Mouse (Mus musculus): ENCODE data around the gene Gm10961.

The Gm10961 gene

GRCm38 (mm10) chr3:107630682-107631522 is at the start of gene Gm10961:
TSS of gene Gm10961 (plus strand) at chr3:107631322.
- TF ChIP-seq GATA4 (IDR thresholded peaks at IDR 0.05; ENCODE audit: insufficient replicate concordance, low read length): no peak

- TF ChIP-seq GATA4 (IDR thresholded peaks at IDR 0.05; ENCODE audit: insufficient replicate concordance, low read length): no peak
Measured at GRCm38 (mm10) chr3:107582130-107582874, 48.8 kb upstream of the Gm10961 start.

GRCm38 (mm10) chr3:107582875-107583767 is 48.0 kb upstream of the Gm10961 start:
- no peak for TF ChIP-seq GATA4 (IDR thresholded peaks at IDR 0.05; ENCODE audit: insufficient replicate concordance, low read length)

GRCm38 (mm10) chr3:107583893-107584292 is 47.2 kb upstream of the Gm10961 start:
- TF ChIP-seq GATA4 (IDR thresholded peaks at IDR 0.05; ENCODE audit: insufficient replicate concordance, low read length): no peak

- no peak for TF ChIP-seq GATA4 (IDR thresholded peaks at IDR 0.05; ENCODE audit: insufficient replicate concordance, low read length)
Measured at GRCm38 (mm10) chr3:107586504-107586903, 44.6 kb upstream of the Gm10961 start.

- TF ChIP-seq GATA4 (IDR thresholded peaks at IDR 0.05; ENCODE audit: insufficient replicate concordance, low read length): no peak
Measured at GRCm38 (mm10) chr3:107591612-107592011, 39.5 kb upstream of the Gm10961 start.

- no peak for TF ChIP-seq GATA4 (IDR thresholded peaks at IDR 0.05; ENCODE audit: insufficient replicate concordance, low read length)
Measured at GRCm38 (mm10) chr3:107593632-107594031, 37.5 kb upstream of the Gm10961 start.

- no peak for TF ChIP-seq GATA4 (IDR thresholded peaks at IDR 0.05; ENCODE audit: insufficient replicate concordance, low read length)
Measured at GRCm38 (mm10) chr3:107594662-107595263, 36.4 kb upstream of the Gm10961 start, which contains the start of gene Alx3. TSS of gene Alx3 (plus strand) at chr3:107595031.

- no peak for TF ChIP-seq GATA4 (IDR thresholded peaks at IDR 0.05; ENCODE audit: insufficient replicate concordance, low read length)
Measured at GRCm38 (mm10) chr3:107595264-107595937, 35.7 kb upstream of the Gm10961 start.

- no peak for TF ChIP-seq GATA4 (IDR thresholded peaks at IDR 0.05; ENCODE audit: insufficient replicate concordance, low read length)
Measured at GRCm38 (mm10) chr3:107595938-107596461, 35.1 kb upstream of the Gm10961 start.

- TF ChIP-seq GATA4 (IDR thresholded peaks at IDR 0.05; ENCODE audit: insufficient replicate concordance, low read length): no peak
Measured at GRCm38 (mm10) chr3:107596559-107596958, 34.6 kb upstream of the Gm10961 start.

- no peak for TF ChIP-seq GATA4 (IDR thresholded peaks at IDR 0.05; ENCODE audit: insufficient replicate concordance, low read length)
Measured at GRCm38 (mm10) chr3:107597134-107597533, 34.0 kb upstream of the Gm10961 start.

- TF ChIP-seq GATA4 (IDR thresholded peaks at IDR 0.05; ENCODE audit: insufficient replicate concordance, low read length): no peak
Measured at GRCm38 (mm10) chr3:107597586-107598389, 33.3 kb upstream of the Gm10961 start.
